Mouse (Mus musculus) spleen, adult 2 months (tissue): ENCODE results near the gene Hist1h2bb. TPM values are rescaled to one million over a fixed set of nuclear protein-coding genes. Genes with fewer than 3 reads are reported as not detected.

Experiments used
- DNase-seq, 2 experiments: peaks; one replicate each; pipeline versions ENCODE4 v3.0.0 to v3.0.0-alpha.2; 2012 to 2021; ENCODE audit warnings: low spot score in 2 of 2, low read depth in 1 of 2
- H3K27ac ChIP-seq: fragments of 200-500 bp; 2 replicates; pipeline ENCODE4 v1.5.1; 2012; ENCODE audit warnings: low read length, inconsistent platforms; ENCODE audit not compliant: insufficient read depth
- H3K27me3 ChIP-seq: fragments of 200-500 bp; 2 replicates; pipeline ENCODE4 v1.6.1; 2012; ENCODE audit warnings: mild to moderate bottlenecking, moderate library complexity, low read length, inconsistent platforms; ENCODE audit not compliant: control insufficient read depth, insufficient read depth
- H3K36me3 ChIP-seq: fragments of 200-500 bp; 2 replicates; pipeline ENCODE4 v1.6.1; 2012; ENCODE audit warnings: mild to moderate bottlenecking, low read length, inconsistent platforms; ENCODE audit not compliant: control insufficient read depth, insufficient read depth
- H3K4me1 ChIP-seq: fragments of 200-500 bp; 2 replicates; pipeline ENCODE4 v1.6.1; 2011; ENCODE audit warnings: inconsistent platforms; ENCODE audit not compliant: control insufficient read depth, insufficient read depth, insufficient read length
- H3K4me3 ChIP-seq: fragments of 200-500 bp; 2 replicates; pipeline ENCODE4 v1.5.1; 2011; ENCODE audit warnings: mild to moderate bottlenecking, inconsistent platforms; ENCODE audit not compliant: insufficient read depth, insufficient read length; ENCODE audit errors: extremely low read depth
- CTCF ChIP-seq: fragments of 200-500 bp; IDR thresholded peaks from 2 replicates; pipeline ENCODE4 v1.5.1; 2011; ENCODE audit warnings: mild to moderate bottlenecking, inconsistent platforms; ENCODE audit not compliant: insufficient read depth, insufficient read length, insufficient replicate concordance; ENCODE audit errors: extremely low read depth
- POLR2A ChIP-seq: fragments of 200-500 bp; IDR thresholded peaks from 2 replicates; pipeline ENCODE4 v1.6.1; 2011; ENCODE audit warnings: low read depth, low read length, inconsistent platforms
- WGBS: fragments of 180-500 bp; shearing (Covaris S2); methylation state at CpG from one replicate; pipeline ENCODE4 v1.1.7; 2018; 5-methylcytosine and 5-hydroxymethylcytosine counted together
- polyA plus RNA-seq: library from polyadenylated mRNA; depleted of rRNA; stranded (reverse); fragments of >200 nt; gene quantifications from 2 replicates; pipeline ENCODE4 v1.2.3, GENCODE M21; 2012

Gene Hist1h2bb
- polyA plus RNA-seq, 1 experiment, result 23.7 TPM

- no peak for TF ChIP-seq POLR2A
- no peak for TF ChIP-seq CTCF
- H3K4me3 ChIP-seq, result no peak overlapping the region
- WGBS, result 75% methylated on average over 18 of the region's 18 CpGs
- no peaks in the 10 kb centered on the region; the same call in 1 of the 2 replicates for H3K4me1 ChIP-seq
- H3K27me3 ChIP-seq, result no peaks in the 10 kb centered on the region
- H3K36me3 ChIP-seq, result no peaks in the 10 kb centered on the region
- DNase-seq, result no peak
- peak overlapping the region; percentile 56 for H3K27ac ChIP-seq
Observed at GRCm38 (mm10) chr13:23728472-23729191, 17.9 kb upstream of the Hist1h2bb start.

GRCm38 (mm10) chr13:23729192-23729525 lies 17.4 kb upstream of the Hist1h2bb start:
- TF ChIP-seq POLR2A (no peak), CTCF (no peak)
- Histone ChIP-seq H3K4me3 (no peak overlapping the region), H3K27ac (peak overlapping the region; percentile 24; the same call in 1 of the 2 replicates), H3K36me3 (no peaks in the 10 kb centered on the region), H3K27me3 (no peaks in the 10 kb centered on the region), H3K4me1 (no peaks in the 10 kb centered on the region; the same call in 1 of the 2 replicates)
- DNase-seq, result no peak
- WGBS, result 32% methylated on average over 9 of the region's 9 CpGs

GRCm38 (mm10) chr13:23729706-23730105 lies 16.8 kb upstream of the Hist1h2bb start:
- DNase-seq, result no peak
- H3K27ac ChIP-seq, result peak overlapping the region; percentile 20; the same call in 1 of the 2 replicates
- no peaks in the 10 kb centered on the region for H3K27me3 ChIP-seq
- WGBS, result 96% methylated on average over 5 of the region's 5 CpGs
- no peaks in the 10 kb centered on the region; the same call in 1 of the 2 replicates for H3K4me1 ChIP-seq
- H3K4me3 ChIP-seq, result no peak overlapping the region
- TF ChIP-seq POLR2A (no peak), CTCF (no peak)
- no peaks in the 10 kb centered on the region for H3K36me3 ChIP-seq

- H3K36me3 ChIP-seq, result no peaks in the 10 kb centered on the region
- no peaks in the 10 kb centered on the region for H3K27me3 ChIP-seq
- H3K27ac ChIP-seq, result no peak overlapping the region
- no peak overlapping the region for H3K4me3 ChIP-seq
- TF ChIP-seq POLR2A, result no peak
- no peak for TF ChIP-seq CTCF
- no peaks in the 10 kb centered on the region; the same call in 1 of the 2 replicates for H3K4me1 ChIP-seq
- 72% methylated on average over 8 of the region's 8 CpGs for WGBS
- no peak for DNase-seq
Observed at GRCm38 (mm10) chr13:23730479-23730878, 16.1 kb upstream of the Hist1h2bb start.

- Histone ChIP-seq H3K4me1 (no peaks in the 10 kb centered on the region; the same call in 1 of the 2 replicates), H3K4me3 (no peak overlapping the region), H3K27me3 (no peaks in the 10 kb centered on the region), H3K36me3 (no peaks in the 10 kb centered on the region), H3K27ac (no peak overlapping the region)
- DNase-seq, result peak in 1 of 2 experiments; percentile 36
- WGBS, result 32% methylated on average over 8 of the region's 8 CpGs
- TF ChIP-seq CTCF (peak; percentile 38; the same call in 1 of the 2 replicates), POLR2A (no peak)
Observed at GRCm38 (mm10) chr13:23732156-23732804, 14.3 kb upstream of the Hist1h2bb start.

- no peak for TF ChIP-seq POLR2A
- DNase-seq, result no peak
- H3K27me3 ChIP-seq, result no peaks in the 10 kb centered on the region
- H3K4me1 ChIP-seq, result no peaks in the 10 kb centered on the region
- no peak overlapping the region for H3K27ac ChIP-seq
- 94% methylated on average over 5 of the region's 5 CpGs for WGBS
- H3K36me3 ChIP-seq, result no peaks in the 10 kb centered on the region; the same call in 1 of the 2 replicates
- no peak overlapping the region for H3K4me3 ChIP-seq
Observed at GRCm38 (mm10) chr13:23737091-23737490, 9.4 kb upstream of the Hist1h2bb start.

GRCm38 (mm10) chr13:23738041-23738440 lies 8.5 kb upstream of the Hist1h2bb start:
- H3K36me3 ChIP-seq, result no peaks in the 10 kb centered on the region; the same call in 1 of the 2 replicates
- H3K4me1 ChIP-seq, result no peaks in the 10 kb centered on the region
- H3K4me3 ChIP-seq, result 0 out of 2 replicates have a peak overlapping the region, but pooled peaks have one; percentile 67
- DNase-seq, result no peak
- no peaks in the 10 kb centered on the region for H3K27me3 ChIP-seq
- peak overlapping the region; percentile 98; the same call in 1 of the 2 replicates for H3K27ac ChIP-seq
- TF ChIP-seq CTCF (no peak), POLR2A (no peak)
- WGBS, result 29% methylated on average over 4 of the region's 4 CpGs
